8 mouse cellular contexts compared by ENCODE assay signal in the genomic region with DNA sequence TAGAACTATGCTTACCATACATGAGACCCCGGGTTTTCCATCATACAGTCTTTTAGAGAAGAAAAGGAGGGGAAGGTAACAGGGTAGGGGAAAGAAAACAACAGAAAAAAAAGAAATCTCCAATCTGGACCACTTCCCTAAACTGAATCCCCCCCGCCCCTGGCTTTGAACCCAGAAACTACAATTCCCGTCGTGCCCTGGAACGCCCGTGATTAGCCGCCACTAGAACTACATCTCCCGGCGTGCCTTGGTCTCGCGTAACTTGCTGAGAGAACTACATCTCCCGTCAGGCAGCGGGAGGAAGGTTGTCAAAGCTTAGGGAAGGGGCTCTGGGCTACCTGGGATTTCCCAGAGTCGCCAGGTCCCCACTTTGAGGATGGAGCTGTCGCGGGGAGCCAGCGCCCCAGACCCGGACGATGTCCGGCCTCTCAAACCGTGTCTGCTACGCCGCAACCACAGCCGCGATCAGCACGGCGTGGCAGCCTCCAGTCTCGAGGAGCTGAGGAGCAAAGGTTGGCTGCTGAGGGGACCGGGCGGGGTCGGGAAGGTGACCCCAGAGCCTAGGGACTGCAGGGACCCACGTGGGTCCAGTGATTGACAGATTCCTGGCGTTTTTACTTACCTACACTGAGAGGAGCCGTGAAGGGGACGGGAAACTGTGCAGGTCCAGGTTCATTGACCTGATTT. TPM values are rescaled to one million over a fixed set of nuclear protein-coding genes. Genes with fewer than 3 reads are reported as not detected.
DNase-seq lines count a peak whose midpoint lies in the region; ATAC-seq and TF ChIP-seq lines count a peak whose summit lies in the region.

A gene (plus strand): TSS at position 272 of the 687 bp plus-strand sequence.

- peak; percentile 79 for DNase-seq in c-Kit-negative CD71-positive TER-119-positive erythroid progenitor cells, embryonic 14.5 days (ENCODE audit: low read depth, low spot score)
- DNase-seq in forebrain, embryonic 10.5 days (ENCODE audit: extremely low spot score, low spot score): peak; percentile 86
- DNase-seq in kidney, postnatal 25 days: peak; percentile 95 to 96
- DNase-seq in liver, embryonic 14.5 days (ENCODE audit: low read depth in 3 of 3, low spot score in 3 of 3): peak; percentile 75 to 79 (median 78)
- peak; percentile 92 for DNase-seq in neural tube, embryonic 11.5 days (ENCODE audit: low spot score)
- peak; percentile 88 for DNase-seq in stomach, postnatal 0 days (ENCODE audit: low spot score)

- TF ChIP-seq CTCF in liver, embryonic 14.5 days (IDR thresholded peaks at IDR 0.05; ENCODE audit: low read depth): no peak
- peak; percentile 3; the same call in 1 of the 2 replicates for TF ChIP-seq CTCF in stomach, postnatal 0 days (IDR thresholded peaks at IDR 0.05; ENCODE audit: low read depth)

- peak within 1 kb of the TSS; percentile 85 for H3K4me3 ChIP-seq in forebrain, embryonic 10.5 days
- peak within 1 kb of the TSS; percentile 85 for H3K4me3 ChIP-seq in heart, embryonic 15.5 days
- H3K4me3 ChIP-seq in liver, embryonic 14.5 days (ENCODE audit: insufficient read depth in 1 of 2, low read depth in 2 of 2, low read length in 2 of 2): peak within 1 kb of the TSS; percentile 70 to 87
- H3K4me3 ChIP-seq in neural tube, embryonic 11.5 days (ENCODE audit: low read depth, low read length): peak within 1 kb of the TSS; percentile 71
- H3K4me3 ChIP-seq in stomach, postnatal 0 days (ENCODE audit: low read depth, low read length): peak within 1 kb of the TSS; percentile 77

- H3K4me1 ChIP-seq in forebrain, embryonic 10.5 days: peaks cover 12% of the 10 kb centered on the region
- peaks cover 14% of the 10 kb centered on the region for H3K4me1 ChIP-seq in heart, embryonic 15.5 days (replicated peaks)
- H3K4me1 ChIP-seq in liver, embryonic 14.5 days (replicated peaks; ENCODE audit: control insufficient read depth in 2 of 2, insufficient read depth in 2 of 2, low read length in 1 of 2): peaks cover 4 to 8% of the 10 kb centered on the region in 2 experiments; a peak in 3 of 4 replicates
- H3K4me1 ChIP-seq in neural tube, embryonic 11.5 days (ENCODE audit: control insufficient read depth, insufficient read depth, low read length): peaks cover 8% of the 10 kb centered on the region
- H3K4me1 ChIP-seq in stomach, postnatal 0 days (replicated peaks; ENCODE audit: control insufficient read depth, insufficient read depth): peaks cover 5% of the 10 kb centered on the region

- ATAC-seq in CD4-positive, CD25-positive, alpha-beta regulatory T cell, adult 4 months: peak; percentile 91
- peak; percentile 79 for ATAC-seq in heart, embryonic 15.5 days (replicated peaks; ENCODE audit: insufficient number of reproducible peaks, insufficient read depth, low FRiP score, low read depth)
- ATAC-seq in liver, embryonic 14.5 days (ENCODE audit: insufficient read depth): peak; percentile 74
- peak; percentile 63 for ATAC-seq in neural tube, embryonic 11.5 days (ENCODE audit: insufficient read depth, low FRiP score, low TSS enrichment)
- peak; percentile 84 for ATAC-seq in stomach, postnatal 0 days (ENCODE audit: low FRiP score, low TSS enrichment)

- peaks cover 17% of the 10 kb centered on the region for H3K36me3 ChIP-seq in forebrain, embryonic 10.5 days (replicated peaks)
- H3K36me3 ChIP-seq in heart, embryonic 15.5 days: peaks cover 4% of the 10 kb centered on the region; the same call in 1 of the 2 replicates
- H3K36me3 ChIP-seq in liver, embryonic 14.5 days (replicated peaks; ENCODE audit: control insufficient read depth, insufficient read depth, low read depth): no peaks in the 10 kb centered on the region
- no peaks in the 10 kb centered on the region for H3K36me3 ChIP-seq in neural tube, embryonic 11.5 days (ENCODE audit: control insufficient read depth, insufficient read depth, low read length)
- H3K36me3 ChIP-seq in stomach, postnatal 0 days (ENCODE audit: control insufficient read depth, insufficient read depth, low read length): no peaks in the 10 kb centered on the region; the same call in 1 of the 2 replicates

- peak within 1 kb of the TSS; percentile 81 for H3K27ac ChIP-seq in forebrain, embryonic 10.5 days
- H3K27ac ChIP-seq in heart, embryonic 15.5 days: peak within 1 kb of the TSS; percentile 46; the same call in 1 of the 2 replicates
- H3K27ac ChIP-seq in liver, embryonic 14.5 days: no peak within 1 kb of the TSS
- no peak within 1 kb of the TSS for H3K27ac ChIP-seq in neural tube, embryonic 11.5 days (ENCODE audit: low read depth, low read length)
- no peak within 1 kb of the TSS for H3K27ac ChIP-seq in stomach, postnatal 0 days (replicated peaks)

- no peaks in the 10 kb centered on the region for H3K9me3 ChIP-seq in forebrain, embryonic 10.5 days
- no peaks in the 10 kb centered on the region for H3K9me3 ChIP-seq in heart, embryonic 15.5 days (replicated peaks)
- no peaks in the 10 kb centered on the region for H3K9me3 ChIP-seq in liver, embryonic 14.5 days (ENCODE audit: control insufficient read depth, low read length)
- no peaks in the 10 kb centered on the region for H3K9me3 ChIP-seq in neural tube, embryonic 11.5 days (ENCODE audit: control insufficient read depth, low read length)
- no peaks in the 10 kb centered on the region for H3K9me3 ChIP-seq in stomach, postnatal 0 days (ENCODE audit: control insufficient read depth, low read length)

- peak within 1 kb of the TSS; percentile 85 for H3K9ac ChIP-seq in heart, embryonic 15.5 days
- peak within 1 kb of the TSS; percentile 71 for H3K9ac ChIP-seq in liver, embryonic 14.5 days (replicated peaks)
- peak within 1 kb of the TSS; percentile 75 for H3K9ac ChIP-seq in neural tube, embryonic 11.5 days (ENCODE audit: low read length)
- peak within 1 kb of the TSS; percentile 85 for H3K9ac ChIP-seq in stomach, postnatal 0 days (ENCODE audit: low read length)

- under 1% methylated on average over 35 of the region's 35 CpGs for WGBS in forebrain, embryonic 10.5 days
- WGBS in heart, embryonic 15.5 days: under 1% methylated on average over 35 of the region's 35 CpGs
- under 1% methylated on average over 35 of the region's 35 CpGs for WGBS in liver, embryonic 14.5 days (ENCODE audit: insufficient replicate concordance)
- WGBS in neural tube, embryonic 11.5 days: under 1% methylated on average over 35 of the region's 35 CpGs
- WGBS in stomach, postnatal 0 days: under 1% methylated on average over 35 of the region's 35 CpGs

- no peaks in the 10 kb centered on the region for H3K27me3 ChIP-seq in forebrain, embryonic 10.5 days (ENCODE audit: poor library complexity, severe bottlenecking)
- H3K27me3 ChIP-seq in heart, embryonic 15.5 days: no peaks in the 10 kb centered on the region
- no peaks in the 10 kb centered on the region for H3K27me3 ChIP-seq in liver, embryonic 14.5 days (ENCODE audit: control insufficient read depth, insufficient read depth, low read length)
- H3K27me3 ChIP-seq in neural tube, embryonic 11.5 days (ENCODE audit: control insufficient read depth, insufficient read depth, low read length): no peaks in the 10 kb centered on the region
- no peaks in the 10 kb centered on the region for H3K27me3 ChIP-seq in stomach, postnatal 0 days (ENCODE audit: control insufficient read depth, insufficient read depth, low read length)

- no peak for TF ChIP-seq EP300 in liver, embryonic 14.5 days (IDR thresholded peaks at IDR 0.05; ENCODE audit: low read depth)
- TF ChIP-seq EP300 in stomach, postnatal 0 days (optimal IDR thresholded peaks at IDR 0.05): peak; percentile 85

- H3K4me2 ChIP-seq in heart, embryonic 15.5 days: peak within 1 kb of the TSS; percentile 81
- H3K4me2 ChIP-seq in liver, embryonic 14.5 days (ENCODE audit: low read depth): peak within 1 kb of the TSS; percentile 85
- peak within 1 kb of the TSS; percentile 84 for H3K4me2 ChIP-seq in neural tube, embryonic 11.5 days (ENCODE audit: low read depth)
- peak within 1 kb of the TSS; percentile 92 for H3K4me2 ChIP-seq in stomach, postnatal 0 days (replicated peaks; ENCODE audit: low read depth)

RNA-seq across cellular contexts. Expression of the gene that starts here (rescaled TPM):
- polyA plus RNA-seq in CD4-positive, CD25-positive, alpha-beta regulatory T cell, adult 4 months (2017; shearing (Covaris generic)): 10 to 100 TPM; 20.4 to 30.8 TPM
- polyA plus RNA-seq in forebrain, embryonic 10.5 days (2016; fragmentation: Nextera tagmentation; extraction: Ambion mirVana): 30.5 and 33.4 TPM in 2 replicates
- 27.6 TPM in 2 replicates for polyA plus RNA-seq in heart, embryonic 15.5 days (2015; fragmentation: Nextera tagmentation; extraction: Ambion mirVana)
- polyA plus RNA-seq in liver, embryonic 14.5 days (2012; rRNA removed): 11.2 and 13.1 TPM in 2 replicates
- polyA plus RNA-seq in liver, embryonic 14.5 days (2014; fragmentation: Nextera tagmentation; extraction: Ambion mirVana): 13.2 and 13.6 TPM in 2 replicates
- polyA plus RNA-seq in neural tube, embryonic 11.5 days (2014; fragmentation: Nextera tagmentation; extraction: Ambion mirVana): 34.1 and 34.4 TPM in 2 replicates
- polyA plus RNA-seq in stomach, postnatal 0 days (2015; fragmentation: Nextera tagmentation; extraction: Ambion mirVana): 20.1 and 21.7 TPM in 2 replicates

Comparison
In these comparisons a context has a peak if more than half of its experiments do, and no peak if none do; other contexts are left out.
1. H3K27ac ChIP-seq: peak in forebrain, embryonic 10.5 days (single experiment) and heart, embryonic 15.5 days (single experiment); none in liver, embryonic 14.5 days (single experiment), neural tube, embryonic 11.5 days (single experiment) and stomach, postnatal 0 days (single experiment).
2. Peak in every context shown above with its lines, with median percentiles within 50 percentile points of each other: ATAC-seq, DNase-seq, H3K4me3 ChIP-seq, H3K4me2 ChIP-seq and H3K9ac ChIP-seq.